Mouse (Mus musculus): ENCODE measurements around the gene Siah2. TPM values are rescaled to one million over a fixed set of nuclear protein-coding genes. Genes with fewer than 3 reads are reported as not detected.

Siah2 gene
- polyA plus RNA-seq, 1 experiment, result 28.3 TPM

- no peak overlapping the region for H3K4me3 ChIP-seq (replicated peaks)
- H3K9me3 ChIP-seq, result no peaks in the 10 kb centered on the region
- H3K4me1 ChIP-seq, result peaks cover 54% of the 10 kb centered on the region
- TF ChIP-seq GATA1 (IDR thresholded peaks at IDR 0.05; ENCODE audit: borderline replicate concordance, low read length) (no peak), FLI1 (IDR thresholded peaks at IDR 0.05; ENCODE audit: low read length) (no peak)
- H3K36me3 ChIP-seq (replicated peaks; ENCODE audit: low read length), result peaks cover 68% of the 10 kb centered on the region
- no peaks in the 10 kb centered on the region for H3K27me3 ChIP-seq (replicated peaks)
Measured at GRCm38 (mm10) chr3:58677615-58678014, 14.6 kb downstream of the Siah2 start.

GRCm38 (mm10) chr3:58673295-58673694, 18.9 kb downstream of the Siah2 start:
- no peaks in the 10 kb centered on the region for H3K27me3 ChIP-seq (replicated peaks)
- H3K4me1 ChIP-seq, result peaks cover 39% of the 10 kb centered on the region
- H3K4me3 ChIP-seq (replicated peaks), result no peak overlapping the region
- no peaks in the 10 kb centered on the region for H3K9me3 ChIP-seq
- TF ChIP-seq GATA1 (IDR thresholded peaks at IDR 0.05; ENCODE audit: borderline replicate concordance, low read length) (no peak), FLI1 (IDR thresholded peaks at IDR 0.05; ENCODE audit: low read length) (no peak)
- H3K36me3 ChIP-seq (replicated peaks; ENCODE audit: low read length), result peaks cover 43% of the 10 kb centered on the region

- no peak for TF ChIP-seq GATA1 (IDR thresholded peaks at IDR 0.05; ENCODE audit: borderline replicate concordance, low read length)
- no peak for TF ChIP-seq FLI1 (IDR thresholded peaks at IDR 0.05; ENCODE audit: low read length)
- Histone ChIP-seq H3K27me3 (replicated peaks) (no peaks in the 10 kb centered on the region), H3K36me3 (replicated peaks; ENCODE audit: low read length) (peaks cover 41% of the 10 kb centered on the region), H3K4me1 (peaks cover 37% of the 10 kb centered on the region), H3K4me3 (replicated peaks) (peak overlapping the region; percentile 9), H3K9me3 (no peaks in the 10 kb centered on the region)
Measured at GRCm38 (mm10) chr3:58672481-58673183, 19.6 kb downstream of the Siah2 start.

- H3K27me3 ChIP-seq (replicated peaks), result no peaks in the 10 kb centered on the region
Measured at GRCm38 (mm10) chr3:58671616-58672250, 20.5 kb downstream of the Siah2 start.

GRCm38 (mm10) chr3:58663970-58664369, 28.2 kb downstream of the Siah2 start:
- Histone ChIP-seq H3K27me3 (replicated peaks) (no peaks in the 10 kb centered on the region), H3K4me3 (replicated peaks) (no peak overlapping the region), H3K36me3 (replicated peaks; ENCODE audit: low read length) (no peaks in the 10 kb centered on the region), H3K9me3 (peaks cover 5% of the 10 kb centered on the region; the same call in 1 of the 2 replicates), H3K4me1 (peaks cover 8% of the 10 kb centered on the region)
- no peak for TF ChIP-seq FLI1 (IDR thresholded peaks at IDR 0.05; ENCODE audit: low read length)
- no peak for TF ChIP-seq GATA1 (IDR thresholded peaks at IDR 0.05; ENCODE audit: borderline replicate concordance, low read length)

More at GRCm38 (mm10) chr3:58671616-58672250, 20.5 kb downstream of the Siah2 start:
- Histone ChIP-seq H3K4me1 (peaks cover 28% of the 10 kb centered on the region), H3K4me3 (replicated peaks) (no peak overlapping the region), H3K9me3 (no peaks in the 10 kb centered on the region), H3K36me3 (replicated peaks; ENCODE audit: low read length) (peaks cover 32% of the 10 kb centered on the region)
- TF ChIP-seq GATA1 (IDR thresholded peaks at IDR 0.05; ENCODE audit: borderline replicate concordance, low read length) (no peak), FLI1 (IDR thresholded peaks at IDR 0.05; ENCODE audit: low read length) (no peak)

- Histone ChIP-seq H3K4me3 (replicated peaks) (no peak overlapping the region), H3K36me3 (replicated peaks; ENCODE audit: low read length) (no peaks in the 10 kb centered on the region), H3K9me3 (no peaks in the 10 kb centered on the region), H3K27me3 (replicated peaks) (no peaks in the 10 kb centered on the region), H3K4me1 (peaks cover 14% of the 10 kb centered on the region)
- no peak for TF ChIP-seq FLI1 (IDR thresholded peaks at IDR 0.05; ENCODE audit: low read length)
- no peak for TF ChIP-seq GATA1 (IDR thresholded peaks at IDR 0.05; ENCODE audit: borderline replicate concordance, low read length)
Measured at GRCm38 (mm10) chr3:58660636-58661035, 31.6 kb downstream of the Siah2 start.

GRCm38 (mm10) chr3:58657356-58657755, 34.8 kb downstream of the Siah2 start:
- no peaks in the 10 kb centered on the region for H3K9me3 ChIP-seq
- H3K27me3 ChIP-seq (replicated peaks), result no peaks in the 10 kb centered on the region
- no peaks in the 10 kb centered on the region for H3K36me3 ChIP-seq (replicated peaks; ENCODE audit: low read length)
- no peak for TF ChIP-seq FLI1 (IDR thresholded peaks at IDR 0.05; ENCODE audit: low read length)
- no peak for TF ChIP-seq GATA1 (IDR thresholded peaks at IDR 0.05; ENCODE audit: borderline replicate concordance, low read length)
- H3K4me3 ChIP-seq (replicated peaks), result peak overlapping the region; percentile 53
- peaks cover 19% of the 10 kb centered on the region for H3K4me1 ChIP-seq

GRCm38 (mm10) chr3:58655362-58656130, 36.7 kb downstream of the Siah2 start:
- Histone ChIP-seq H3K4me1 (peaks cover 10% of the 10 kb centered on the region), H3K9me3 (no peaks in the 10 kb centered on the region), H3K36me3 (replicated peaks; ENCODE audit: low read length) (no peaks in the 10 kb centered on the region), H3K4me3 (replicated peaks) (peak overlapping the region; percentile 66), H3K27me3 (replicated peaks) (no peaks in the 10 kb centered on the region)
- no peak for TF ChIP-seq FLI1 (IDR thresholded peaks at IDR 0.05; ENCODE audit: low read length)
- TF ChIP-seq GATA1 (IDR thresholded peaks at IDR 0.05; ENCODE audit: borderline replicate concordance, low read length), result no peak

- peaks cover 10% of the 10 kb centered on the region for H3K4me1 ChIP-seq
- H3K27me3 ChIP-seq (replicated peaks), result no peaks in the 10 kb centered on the region
- no peaks in the 10 kb centered on the region for H3K36me3 ChIP-seq (replicated peaks; ENCODE audit: low read length)
- H3K4me3 ChIP-seq (replicated peaks), result no peak overlapping the region
- TF ChIP-seq GATA1 (IDR thresholded peaks at IDR 0.05; ENCODE audit: borderline replicate concordance, low read length), result no peak
- TF ChIP-seq FLI1 (IDR thresholded peaks at IDR 0.05; ENCODE audit: low read length), result no peak
- H3K9me3 ChIP-seq, result no peaks in the 10 kb centered on the region
Measured at GRCm38 (mm10) chr3:58653907-58654306, 38.3 kb downstream of the Siah2 start.

All from megakaryocyte, embryonic 14.5 days (primary cell).